Mouse (Mus musculus) heart, adult 2 months (tissue): ENCODE data around the gene Ctf2.

Experiments
- CTCF ChIP-seq: fragments of 200-600 bp; IDR thresholded peaks from 2 replicates; pipeline ENCODE4 v1.8.1; 2022; ENCODE audit warnings: antibody characterized with exemption, mild to moderate bottlenecking, moderate library complexity
- POLR2A ChIP-seq: fragments of 200-500 bp; IDR thresholded peaks from 2 replicates; pipeline ENCODE4 v1.6.1; 2011; ENCODE audit warnings: mild to moderate bottlenecking, low read depth, low read length, control low read depth; ENCODE audit not compliant: insufficient read depth

DNA sequence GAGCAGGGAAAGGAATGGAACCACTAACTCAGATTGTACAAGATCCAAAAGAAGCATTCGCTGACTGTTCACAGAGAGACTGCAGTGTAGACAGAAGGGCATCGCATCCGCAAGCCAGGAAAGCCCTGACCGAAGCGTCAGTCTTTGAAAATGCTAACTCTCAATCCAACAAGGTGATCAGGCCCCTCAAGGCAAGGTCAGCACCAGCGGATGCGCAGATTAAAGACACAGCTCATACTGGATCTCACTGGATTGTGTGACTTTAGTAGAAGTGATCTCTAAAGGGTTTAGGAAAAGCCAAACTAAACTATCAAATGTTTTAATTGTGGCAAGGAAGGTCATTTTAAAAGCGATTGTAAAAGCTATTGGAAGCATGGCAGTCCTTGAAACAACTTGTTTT lies 38.7 kb downstream of the Ctf2 start:
- TF ChIP-seq CTCF (no peak), POLR2A (no peak)
